Mouse (Mus musculus) cerebellum, adult 8-10 months (tissue): ENCODE data around the gene Msh5.
"Not testable (repeated sequence)": the region's sequence is repeated elsewhere in the genome, so short reads cannot be mapped to it uniquely, and the experiment has no call there.

Source experiments
- DNase-seq: peaks from one replicate; pipeline ENCODE4 v3.0.0; 2022

Gene Msh5

GRCm38 (mm10) chr17:35000717-35001451 lies 45.7 kb downstream of the Msh5 start, which contains the start of gene Vars:
TSS of gene Vars (plus strand) at chr17:35000987.
- DNase-seq, result peak; percentile 80

- DNase-seq, result peak; percentile 17
Observed at GRCm38 (mm10) chr17:34999871-35000716, 46.5 kb downstream of the Msh5 start.

GRCm38 (mm10) chr17:34998526-34999430 lies 47.8 kb downstream of the Msh5 start:
- no peak for DNase-seq

GRCm38 (mm10) chr17:34997142-34997483 lies 49.4 kb downstream of the Msh5 start:
- no peak for DNase-seq

- DNase-seq, result no peak
Observed at GRCm38 (mm10) chr17:34996411-34997141, 50.0 kb downstream of the Msh5 start.

GRCm38 (mm10) chr17:34995927-34996326 lies 50.6 kb downstream of the Msh5 start:
- not testable (repeated sequence) for DNase-seq

GRCm38 (mm10) chr17:34995192-34995591 lies 51.4 kb downstream of the Msh5 start:
- DNase-seq, result not testable (repeated sequence)

GRCm38 (mm10) chr17:34994751-34995150 lies 51.8 kb downstream of the Msh5 start:
- DNase-seq, result no peak

GRCm38 (mm10) chr17:34984218-34984617 lies 62.3 kb downstream of the Msh5 start:
- no peak for DNase-seq

- no peak for DNase-seq
Observed at GRCm38 (mm10) chr17:34982328-34982727, 64.2 kb downstream of the Msh5 start.

- DNase-seq, result peak; percentile 90
Observed at GRCm38 (mm10) chr17:34981690-34982180, 64.8 kb downstream of the Msh5 start, which contains the start of gene Lsm2. TSS of gene Lsm2 (plus strand) at chr17:34981862.

GRCm38 (mm10) chr17:34980655-34981054 lies 65.9 kb downstream of the Msh5 start:
- DNase-seq, result no peak

GRCm38 (mm10) chr17:34979631-34980030 lies 66.9 kb downstream of the Msh5 start:
- no peak for DNase-seq
